ENCODE assay signal across 36 mouse cellular contexts in genomic region chr1:134231681-134232080, GRCm38 (mm10). TPM values are rescaled to one million over a fixed set of nuclear protein-coding genes. Genes with fewer than 3 reads are reported as not detected.
DNase-seq lines count a peak whose midpoint lies in the region; ATAC-seq and TF ChIP-seq lines count a peak whose summit lies in the region.
"Had no signal": no experiment of that assay in that cellular context is flagged by ENCODE, and none has a peak within 500 bp of the region (broad histone marks: within the 10 kb centered on the region; RNA-seq: fewer than 3 reads in every experiment).

No protein-coding gene starts in this region.

- no peaks in the 10 kb centered on the region for H3K9me3 ChIP-seq in heart, postnatal 0 days (replicated peaks; ENCODE audit: control insufficient read depth, low read length)
- no peaks in the 10 kb centered on the region for H3K9me3 ChIP-seq in MEL (replicated peaks; ENCODE audit: insufficient read depth, low read length)
- H3K9me3 ChIP-seq in hindbrain, embryonic 11.5 days (ENCODE audit: control insufficient read depth, low read length): no peaks in the 10 kb centered on the region
- H3K9me3 ChIP-seq: embryonic facial prominence, embryonic 13.5 days; forebrain, embryonic 10.5 days; forebrain, embryonic 15.5 days; hindbrain, embryonic 10.5 days; midbrain, embryonic 10.5 days; midbrain, embryonic 15.5 days had no signal

- ATAC-seq in heart, postnatal 0 days (ENCODE audit: insufficient read depth, low read depth): no peak
- no peak for ATAC-seq in hindbrain, embryonic 11.5 days (ENCODE audit: low FRiP score)
- ATAC-seq: forebrain, embryonic 15.5 days; midbrain, embryonic 15.5 days; Patski had no signal

- 64% methylated on average over 3 of the region's 3 CpGs for WGBS in heart, postnatal 0 days
- WGBS in hindbrain, embryonic 11.5 days: 75% methylated on average over 3 of the region's 3 CpGs

- peaks cover 36% of the 10 kb centered on the region for H3K4me1 ChIP-seq in heart, postnatal 0 days (ENCODE audit: control insufficient read depth, insufficient read depth)
- H3K4me1 ChIP-seq in MEL (ENCODE audit: control insufficient read depth in 1 of 2, insufficient read depth in 2 of 2, low read length in 2 of 2): peaks cover 3 to 20% of the 10 kb centered on the region in 2 experiments; a peak in 3 of 4 replicates
- H3K4me1 ChIP-seq in brown adipose tissue, adult 24 weeks (ENCODE audit: control insufficient read depth, insufficient read depth, insufficient read length, low read length): peaks cover 16% of the 10 kb centered on the region
- H3K4me1 ChIP-seq in hindbrain, embryonic 11.5 days (replicated peaks; ENCODE audit: control insufficient read depth, insufficient read depth, low read length): peaks cover 4% of the 10 kb centered on the region; the same call in 1 of the 2 replicates

- peak overlapping the region; percentile 87 for H3K27ac ChIP-seq in heart, postnatal 0 days (ENCODE audit: low read depth)
- H3K27ac ChIP-seq in MEL (ENCODE audit: control insufficient read depth, low read depth, low read length): no peak overlapping the region
- 0 out of 2 replicates have a peak overlapping the region, but pooled peaks have one; percentile 2 for H3K27ac ChIP-seq in brown adipose tissue, adult 24 weeks (replicated peaks; ENCODE audit: low read depth, low read length)
- H3K27ac ChIP-seq in hindbrain, embryonic 11.5 days (ENCODE audit: low read depth, low read length): no peak overlapping the region
- H3K27ac ChIP-seq: embryonic facial prominence, embryonic 13.5 days; forebrain, embryonic 10.5 days; forebrain, embryonic 15.5 days; hindbrain, embryonic 10.5 days; liver, embryonic 14.5 days; midbrain, embryonic 10.5 days had no signal

- no peak overlapping the region for H3K4me3 ChIP-seq in heart, postnatal 0 days (ENCODE audit: low read depth, low read length)
- H3K4me3 ChIP-seq in MEL (ENCODE audit: control insufficient read depth in 1 of 2, insufficient read depth in 1 of 2, low read depth in 2 of 2, low read length in 2 of 2): no peak overlapping the region
- H3K4me3 ChIP-seq in brown adipose tissue, adult 24 weeks (ENCODE audit: insufficient read depth, low read depth, low read length): no peak overlapping the region
- no peak overlapping the region for H3K4me3 ChIP-seq in hindbrain, embryonic 11.5 days (ENCODE audit: low read depth, low read length)
- H3K4me3 ChIP-seq: embryonic facial prominence, embryonic 13.5 days; forebrain, embryonic 10.5 days; forebrain, embryonic 15.5 days; hindbrain, embryonic 10.5 days; midbrain, embryonic 10.5 days; midbrain, embryonic 15.5 days had no signal

- TF ChIP-seq POLR2A in MEL (IDR thresholded peaks at IDR 0.05; ENCODE audit: control insufficient read depth in 1 of 2, insufficient read depth in 1 of 2, low read depth in 1 of 2, low read length in 2 of 2, poor library complexity in 1 of 2): no peak

- H3K27me3 ChIP-seq in heart, postnatal 0 days (ENCODE audit: control insufficient read depth, insufficient read depth, low read length): peaks cover 18% of the 10 kb centered on the region
- peaks cover 0 to 9% of the 10 kb centered on the region in 2 experiments; a peak in 2 of 4 replicates for H3K27me3 ChIP-seq in MEL (ENCODE audit: control insufficient read depth in 1 of 2, insufficient read depth in 2 of 2, low read length in 2 of 2)
- H3K27me3 ChIP-seq in hindbrain, embryonic 11.5 days (ENCODE audit: control insufficient read depth, insufficient read depth, low read length): peaks cover 32% of the 10 kb centered on the region
- H3K27me3 ChIP-seq: Patski had no signal

- no peak for TF ChIP-seq EP300 in heart, postnatal 0 days (IDR thresholded peaks at IDR 0.05; ENCODE audit: low read depth)
- TF ChIP-seq EP300 in MEL (IDR thresholded peaks at IDR 0.05; ENCODE audit: low read depth in 1 of 2, low read length in 2 of 2): peak; percentile 7 to 34; a peak in 2 of 4 replicates

- no peak for TF ChIP-seq RAD21 in MEL (IDR thresholded peaks at IDR 0.05; ENCODE audit: low read depth, low read length)

- H3K9ac ChIP-seq in heart, postnatal 0 days (replicated peaks; ENCODE audit: low read depth, low read length): no peak overlapping the region
- no peak overlapping the region for H3K9ac ChIP-seq in MEL (ENCODE audit: control insufficient read depth, low read depth, low read length, poor library complexity, severe bottlenecking)
- no peak overlapping the region for H3K9ac ChIP-seq in hindbrain, embryonic 11.5 days (ENCODE audit: low read depth, low read length)
- H3K9ac ChIP-seq: embryonic facial prominence, embryonic 13.5 days; forebrain, embryonic 15.5 days; liver, embryonic 14.5 days; midbrain, embryonic 15.5 days had no signal

- no peaks in the 10 kb centered on the region for H3K79me2 ChIP-seq in MEL (ENCODE audit: control insufficient read depth, insufficient read depth, low read length, poor library complexity)

- peak; percentile 50 for DNase-seq in cerebellum, adult 9-10 months
- no peak for DNase-seq in cerebellum, postnatal 4 days (ENCODE audit: low spot score in 2 of 2)
- DNase-seq in heart, postnatal 0 days (ENCODE audit: low spot score): no peak
- no peak for DNase-seq in heart, postnatal 4 days
- peak; percentile 75 for DNase-seq in MEL (ENCODE audit: low read depth, low spot score)
- no peak for DNase-seq in hindbrain, embryonic 11.5 days (ENCODE audit: low spot score)
- DNase-seq: gastrocnemius, postnatal 36 days; kidney, adult 18-20 months; kidney, postnatal 36 days; layer of hippocampus, postnatal 36 days; liver; lung, adult 2 months; lung, postnatal 10 days; right cerebral cortex, adult 18-20 months; right cerebral cortex, postnatal 4 days; thymus, adult 18-20 months; thymus, postnatal 25 days had no signal

- H3K36me3 ChIP-seq in heart, postnatal 0 days (replicated peaks; ENCODE audit: control insufficient read depth, insufficient read depth, low read length): no peaks in the 10 kb centered on the region
- H3K36me3 ChIP-seq in MEL (ENCODE audit: control insufficient read depth in 1 of 2, insufficient read depth in 2 of 2, low read length in 2 of 2): peaks cover 0 to 3% of the 10 kb centered on the region in 2 experiments; a peak in 1 of 4 replicates
- no peaks in the 10 kb centered on the region for H3K36me3 ChIP-seq in hindbrain, embryonic 11.5 days (ENCODE audit: control insufficient read depth, insufficient read depth, low read length)
- H3K36me3 ChIP-seq: embryonic facial prominence, embryonic 13.5 days; forebrain, embryonic 10.5 days; forebrain, embryonic 15.5 days; hindbrain, embryonic 10.5 days; midbrain, embryonic 10.5 days; midbrain, embryonic 15.5 days had no signal

- TF ChIP-seq CTCF in heart, postnatal 0 days (IDR thresholded peaks at IDR 0.05; ENCODE audit: low read depth): no peak
- TF ChIP-seq CTCF in MEL (IDR thresholded peaks at IDR 0.05 in 2 of 3, conservative IDR thresholded peaks at IDR 0.05 in 1 of 3; ENCODE audit: control insufficient read depth in 1 of 3, insufficient read depth in 1 of 3, low read depth in 2 of 3, low read length in 3 of 3, poor library complexity in 1 of 3, severe bottlenecking in 1 of 3): no peak

- no peak overlapping the region for H3K4me2 ChIP-seq in heart, postnatal 0 days (ENCODE audit: low read depth, low read length)
- H3K4me2 ChIP-seq in hindbrain, embryonic 11.5 days (replicated peaks; ENCODE audit: low read depth, low read length): no peak overlapping the region
- H3K4me2 ChIP-seq: embryonic facial prominence, embryonic 13.5 days had no signal

TF ChIP-seq in MEL, 35 proteins besides CTCF, POLR2A, EP300 and RAD21 (continues in another document):
- 0 out of 2 replicates have a peak, but pooled peaks have one; percentile 21 for TF ChIP-seq TCF12 (IDR thresholded peaks at IDR 0.05; ENCODE audit: low read depth, low read length)

RNA-seq across cellular contexts. Expression of gene Adora1, which starts 3.5 kb away (rescaled TPM):
- 15.5 and 29.2 TPM in 2 replicates for total RNA-seq in heart, postnatal 0 days (2014; rRNA removed; ENCODE audit: low replicate concordance)
- 11.7 and 12.9 TPM in 2 replicates for polyA plus RNA-seq in heart, postnatal 0 days (2015; fragmentation: Nextera tagmentation; extraction: Ambion mirVana)
- total RNA-seq in heart, postnatal 4 days (2021): 1 to 10 TPM; 9.3 to 9.9 TPM
- 0.03 TPM in 1 of 2 replicates, not detected in the other for total RNA-seq in MEL (2012; rRNA removed)
- not detected for polyA plus RNA-seq in MEL (2012; ENCODE audit: insufficient read depth in 1 of 2, insufficient read length in 2 of 2, low read depth in 1 of 2, low replicate concordance in 2 of 2, missing spikeins in 1 of 2)
- 41.1 and 67.9 TPM in 2 replicates for polyA plus RNA-seq in brown adipose tissue, adult 24 weeks (2012; ENCODE audit: insufficient read depth, insufficient read length, missing spikeins)
- polyA plus RNA-seq in hindbrain, embryonic 11.5 days (2014; fragmentation: Nextera tagmentation; extraction: Ambion mirVana): 0.24 and 0.25 TPM in 2 replicates
- total RNA-seq: CH12.LX; common myeloid progenitor, adult 5-6 weeks had no signal

RNA-seq across cellular contexts. Expression of gene Mybph, which starts 38.4 kb away (rescaled TPM):
- not detected in 2 replicates for total RNA-seq in heart, postnatal 0 days (2014; rRNA removed; ENCODE audit: low replicate concordance)
- 0.12 TPM in 2 replicates for polyA plus RNA-seq in heart, postnatal 0 days (2015; fragmentation: Nextera tagmentation; extraction: Ambion mirVana)
- not detected for total RNA-seq in heart, postnatal 4 days (2021)
- total RNA-seq in MEL (2012; rRNA removed): not detected in 2 replicates
- polyA plus RNA-seq in MEL (2012; ENCODE audit: insufficient read depth in 1 of 2, insufficient read length in 2 of 2, low read depth in 1 of 2, low replicate concordance in 2 of 2, missing spikeins in 1 of 2): not detected
- polyA plus RNA-seq in brown adipose tissue, adult 24 weeks (2012; ENCODE audit: insufficient read depth, insufficient read length, missing spikeins): not detected in 2 replicates
- polyA plus RNA-seq in hindbrain, embryonic 11.5 days (2014; fragmentation: Nextera tagmentation; extraction: Ambion mirVana): 1.4 and 3.7 TPM in 2 replicates
- total RNA-seq: adrenal gland, postnatal 25 days; common myeloid progenitor, adult 5-6 weeks; ES-E14; heart, adult 18-20 months; left cerebral cortex, postnatal 10 days had no signal
- polyA plus RNA-seq: forebrain, embryonic 15.5 days; intestine, embryonic 14.5 days; Patski; spleen, adult 2 months had no signal

RNA-seq across cellular contexts. Expression of gene Chil1, which starts 49.7 kb away (rescaled TPM):
- 0.69 TPM in 1 of 2 replicates, not detected in the other for total RNA-seq in heart, postnatal 0 days (2014; rRNA removed; ENCODE audit: low replicate concordance)
- 0.59 and 0.95 TPM in 2 replicates for polyA plus RNA-seq in heart, postnatal 0 days (2015; fragmentation: Nextera tagmentation; extraction: Ambion mirVana)
- under 1 TPM; 0.33 to 0.65 TPM for total RNA-seq in heart, postnatal 4 days (2021)
- total RNA-seq in MEL (2012; rRNA removed): not detected in 2 replicates
- not detected for polyA plus RNA-seq in MEL (2012; ENCODE audit: insufficient read depth in 1 of 2, insufficient read length in 2 of 2, low read depth in 1 of 2, low replicate concordance in 2 of 2, missing spikeins in 1 of 2)
- not detected in 2 replicates for polyA plus RNA-seq in brown adipose tissue, adult 24 weeks (2012; ENCODE audit: insufficient read depth, insufficient read length, missing spikeins)
- polyA plus RNA-seq in hindbrain, embryonic 11.5 days (2014; fragmentation: Nextera tagmentation; extraction: Ambion mirVana): 1.1 and 2.0 TPM in 2 replicates
- polyA plus RNA-seq: forebrain, embryonic 10.5 days had no signal

RNA-seq across cellular contexts. Expression of gene Myog, which starts 58.1 kb away (rescaled TPM):
- total RNA-seq in heart, postnatal 0 days (2014; rRNA removed; ENCODE audit: low replicate concordance): not detected in 2 replicates
- 0.25 and 0.31 TPM in 2 replicates for polyA plus RNA-seq in heart, postnatal 0 days (2015; fragmentation: Nextera tagmentation; extraction: Ambion mirVana)
- under 1 TPM; 0.48 to 0.52 TPM for total RNA-seq in heart, postnatal 4 days (2021)
- total RNA-seq in MEL (2012; rRNA removed): not detected in 2 replicates
- not detected for polyA plus RNA-seq in MEL (2012; ENCODE audit: insufficient read depth in 1 of 2, insufficient read length in 2 of 2, low read depth in 1 of 2, low replicate concordance in 2 of 2, missing spikeins in 1 of 2)
- not detected in 2 replicates for polyA plus RNA-seq in brown adipose tissue, adult 24 weeks (2012; ENCODE audit: insufficient read depth, insufficient read length, missing spikeins)
- polyA plus RNA-seq in hindbrain, embryonic 11.5 days (2014; fragmentation: Nextera tagmentation; extraction: Ambion mirVana): 5.5 and 12.2 TPM in 2 replicates
- total RNA-seq: adrenal gland, postnatal 25 days; CH12.LX; common myeloid progenitor, adult 5-6 weeks; heart, adult 18-20 months; layer of hippocampus, adult 8-10 months; layer of hippocampus, postnatal 36 days; left cerebral cortex, postnatal 10 days had no signal
- polyA plus RNA-seq: forebrain, embryonic 10.5 days; hindbrain, embryonic 16.5 days; intestine, embryonic 14.5 days; Patski; spleen, adult 2 months had no signal

Comparison
In these comparisons a context has a peak if more than half of its experiments do, and no peak if none do; other contexts are left out.
1. DNase-seq: peak in cerebellum, adult 9-10 months (single experiment) and MEL (single experiment); none in cerebellum, postnatal 4 days (0 of 2), heart, postnatal 0 days (single experiment), heart, postnatal 4 days (single experiment) and hindbrain, embryonic 11.5 days (single experiment).
2. H3K27ac ChIP-seq: peak in heart, postnatal 0 days (single experiment) and brown adipose tissue, adult 24 weeks (single experiment); none in MEL (single experiment) and hindbrain, embryonic 11.5 days (single experiment).
3. RNA of gene Adora1, which starts 3.5 kb away (polyA plus RNA-seq): 41.1 to 67.9 TPM in brown adipose tissue, adult 24 weeks and 11.7 to 12.9 TPM in heart, postnatal 0 days; 0.24 to 0.25 TPM in hindbrain, embryonic 11.5 days and not detected in MEL; every median in the first group is over 10 times any median in the second.